Mouse (Mus musculus) embryonic facial prominence, embryonic 11.5 days (tissue): ENCODE measurements around the gene Cd300lg. TPM values are rescaled to one million over a fixed set of nuclear protein-coding genes. Genes with fewer than 3 reads are reported as not detected.

Experiments
- ATAC-seq: fragments of 200-750 bp; cut with Nextera tagmentation; replicated peaks from 2 replicates; pipeline ENCODE4 v1.8.0; 2017; ENCODE audit warnings: low read depth; ENCODE audit not compliant: insufficient number of reproducible peaks, low FRiP score, low TSS enrichment
- DNase-seq: peaks from one replicate; pipeline ENCODE4 v3.0.0-alpha.2; 2015; ENCODE audit warnings: low spot score
- H3K27ac ChIP-seq: fragments of 300-500 bp; sonication (generic); replicated peaks from 2 replicates; pipeline ENCODE4 v1.5.1; 2014; ENCODE audit warnings: mild to moderate bottlenecking, low read depth, low read length, control low read depth
- H3K27me3 ChIP-seq: fragments of 300-500 bp; sonication (generic); 2 replicates; pipeline ENCODE4 v1.6.1; 2014; ENCODE audit warnings: mild to moderate bottlenecking, low read length, moderate library complexity, mixed read lengths; ENCODE audit not compliant: control insufficient read depth, insufficient read depth
- H3K36me3 ChIP-seq: fragments of 300-500 bp; sonication (generic); replicated peaks from 2 replicates; pipeline ENCODE4 v1.6.1; 2014; ENCODE audit warnings: low read depth, mild to moderate bottlenecking, low read length, moderate library complexity, mixed read lengths; ENCODE audit not compliant: control insufficient read depth, insufficient read depth
- H3K4me1 ChIP-seq: fragments of 300-500 bp; sonication (generic); 2 replicates; pipeline ENCODE4 v1.6.1; 2014; ENCODE audit warnings: low read length, mixed read lengths; ENCODE audit not compliant: control insufficient read depth, insufficient read depth
- H3K4me2 ChIP-seq: fragments of 300-500 bp; sonication (generic); 2 replicates; pipeline ENCODE4 v1.6.1; 2014; ENCODE audit warnings: low read depth, mild to moderate bottlenecking, control low read depth, low read length, moderate library complexity
- H3K4me3 ChIP-seq: fragments of 300-500 bp; sonication (generic); 2 replicates; pipeline ENCODE4 v1.5.1; 2014; ENCODE audit warnings: low read depth, low read length, control low read depth
- H3K9ac ChIP-seq: fragments of 300-500 bp; sonication (generic); replicated peaks from 2 replicates; pipeline ENCODE4 v1.6.1; 2014; ENCODE audit warnings: mild to moderate bottlenecking, control low read depth, low read length
- H3K9me3 ChIP-seq: fragments of 300-500 bp; sonication (generic); replicated peaks from 2 replicates; pipeline ENCODE4 v1.6.1; 2016; ENCODE audit warnings: mild to moderate bottlenecking, low read length, inconsistent platforms, mixed read lengths; ENCODE audit not compliant: control insufficient read depth
- WGBS: fragments of 180-500 bp; shearing (Covaris S2); extraction: QIAGEN DNeasy Blood & Tissue Kit; methylation state at CpG from one replicate; pipeline ENCODE4 v1.1.7; 2014; 5-methylcytosine and 5-hydroxymethylcytosine counted together
- polyA plus RNA-seq: library from polyadenylated mRNA; unstranded; fragments of >200 nt; fragmentation: Nextera tagmentation; extraction: Ambion mirVana; gene quantifications from 2 replicates; pipeline ENCODE4 v1.2.1, GENCODE M21; 2014

The Cd300lg gene
- polyA plus RNA-seq, 1 experiment from 2014 or later, result 0.17 TPM

DNA sequence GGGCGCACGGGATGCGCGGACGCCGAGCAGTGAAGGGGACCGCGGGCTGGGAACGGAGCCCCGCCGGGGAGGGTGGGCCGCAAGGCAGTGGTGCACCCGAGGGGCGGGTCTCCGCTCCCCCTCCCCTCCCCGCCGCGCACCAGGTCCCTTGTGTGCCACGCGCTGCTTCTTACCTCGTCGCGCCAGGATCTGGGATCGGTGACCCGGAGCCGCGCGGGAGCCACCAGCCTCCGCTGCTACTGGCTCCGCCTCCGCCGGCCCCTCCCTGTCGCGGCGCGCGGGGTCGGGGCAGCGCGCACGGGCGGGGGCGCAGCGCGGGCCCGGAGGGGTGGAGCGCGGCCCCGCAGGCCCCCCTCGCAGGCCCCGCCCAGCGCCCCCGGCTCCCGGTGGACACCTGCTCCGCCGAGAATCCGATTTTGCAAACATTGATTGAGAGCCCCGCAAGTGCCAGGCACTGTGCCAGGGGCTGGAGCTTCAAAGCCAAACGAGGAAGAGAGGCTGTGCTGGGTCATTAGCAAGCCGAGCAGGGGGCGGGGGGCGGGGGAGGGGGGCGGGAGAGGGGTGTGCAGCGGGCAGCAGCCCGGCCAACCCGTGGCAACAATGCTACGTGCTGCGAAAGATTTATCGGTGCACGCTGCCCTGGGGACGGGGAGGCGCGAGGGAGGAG is 14.5 kb upstream of the Cd300lg start:
- DNase-seq (peak; percentile 80), ATAC-seq (peak; percentile 79)
- peak overlapping the region; percentile 65 for H3K27ac ChIP-seq
- H3K36me3 ChIP-seq, result no peaks in the 10 kb centered on the region
- 1% methylated on average over 52 of the region's 73 CpGs for WGBS
- H3K27me3 ChIP-seq, result no peaks in the 10 kb centered on the region; the same call in 1 of the 2 replicates
- no peaks in the 10 kb centered on the region for H3K9me3 ChIP-seq
- peak overlapping the region; percentile 93 for H3K4me2 ChIP-seq
- H3K4me1 ChIP-seq, result no peaks in the 10 kb centered on the region
- H3K9ac ChIP-seq, result peak overlapping the region; percentile 73
- H3K4me3 ChIP-seq, result peak overlapping the region; percentile 70

DNA sequence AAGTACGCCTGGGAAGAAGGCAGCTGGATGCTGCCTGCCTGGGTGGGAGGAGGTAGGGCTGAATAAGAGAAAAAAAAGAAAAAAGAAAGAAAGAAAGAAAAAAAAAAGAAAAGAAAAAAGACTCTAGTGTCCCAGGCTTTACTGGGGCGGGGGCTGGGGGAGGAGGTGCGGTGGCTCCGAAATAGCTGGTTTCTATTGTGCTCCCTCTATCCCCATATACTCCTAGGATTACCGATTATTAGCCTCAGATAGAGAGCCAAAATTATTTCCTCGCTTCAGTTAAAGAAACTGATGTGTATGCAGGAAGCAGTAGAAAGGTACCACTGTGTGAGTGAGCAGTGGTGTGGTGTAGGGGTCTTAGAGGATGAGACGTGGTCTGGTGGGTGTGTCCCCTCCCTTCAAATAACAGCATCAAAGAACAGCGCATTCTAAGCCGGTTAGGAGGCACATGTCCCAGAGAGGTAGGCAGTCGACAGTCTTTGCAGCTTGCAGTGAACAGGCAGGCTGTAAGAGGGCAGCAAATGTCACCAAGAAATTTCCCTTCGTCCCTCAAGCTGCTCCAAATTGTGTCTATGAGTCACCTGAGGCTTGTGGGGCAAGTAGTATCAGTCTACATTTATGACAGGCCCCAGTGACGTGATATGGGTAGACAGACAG is 13.8 kb upstream of the Cd300lg start:
- no peak for ATAC-seq
- DNase-seq, result no peak
- Histone ChIP-seq H3K9ac (peak overlapping the region; percentile 28), H3K4me3 (peak overlapping the region; percentile 70), H3K4me1 (no peaks in the 10 kb centered on the region), H3K27ac (no peak overlapping the region), H3K27me3 (no peaks in the 10 kb centered on the region; the same call in 1 of the 2 replicates), H3K4me2 (peak overlapping the region; percentile 93), H3K9me3 (no peaks in the 10 kb centered on the region), H3K36me3 (no peaks in the 10 kb centered on the region)
- 6% methylated on average over 12 of the region's 12 CpGs for WGBS

DNA sequence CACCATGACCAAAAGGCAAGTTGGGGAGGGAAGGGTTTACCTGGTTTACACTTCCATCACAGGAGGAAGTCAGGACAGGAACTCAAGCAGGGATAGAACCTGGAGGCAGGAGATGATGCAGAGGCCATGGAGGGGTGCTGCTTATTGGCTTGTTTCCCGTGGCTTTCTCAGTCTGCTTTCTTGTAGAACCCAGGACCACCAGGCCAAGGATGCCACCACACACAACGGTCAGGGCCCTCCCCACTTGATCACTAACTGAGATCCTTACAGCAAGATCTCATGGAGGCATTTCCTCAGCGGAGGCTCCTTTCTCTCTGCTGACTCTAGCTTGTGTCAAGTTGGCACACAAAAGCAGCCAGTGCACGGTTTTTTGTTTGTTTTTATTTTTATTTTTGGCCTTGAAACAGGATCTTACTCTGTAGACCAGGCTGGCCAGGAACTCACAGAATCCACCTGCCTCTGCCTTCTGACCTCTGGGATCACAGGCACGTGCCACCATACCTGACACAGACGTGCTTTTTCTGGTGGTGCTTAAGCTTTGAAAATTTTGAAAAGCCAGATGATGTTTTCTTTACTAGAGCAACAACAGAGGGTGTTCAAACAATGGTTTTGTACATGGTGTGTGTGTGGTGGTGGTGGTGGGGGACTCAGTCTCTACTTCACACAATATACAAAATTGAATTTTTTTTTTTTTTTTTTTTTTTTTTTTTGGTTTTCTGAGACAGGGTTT is 13.1 kb upstream of the Cd300lg start, which contains the start of gene Mpp3:
Gene Mpp3, minus strand, starts transcription at position 375 of the 730 bp plus-strand sequence.
- 68% methylated on average over 6 of the region's 6 CpGs for WGBS
- no peak for ATAC-seq
- H3K27me3 ChIP-seq, result no peaks in the 10 kb centered on the region; the same call in 1 of the 2 replicates

DNA sequence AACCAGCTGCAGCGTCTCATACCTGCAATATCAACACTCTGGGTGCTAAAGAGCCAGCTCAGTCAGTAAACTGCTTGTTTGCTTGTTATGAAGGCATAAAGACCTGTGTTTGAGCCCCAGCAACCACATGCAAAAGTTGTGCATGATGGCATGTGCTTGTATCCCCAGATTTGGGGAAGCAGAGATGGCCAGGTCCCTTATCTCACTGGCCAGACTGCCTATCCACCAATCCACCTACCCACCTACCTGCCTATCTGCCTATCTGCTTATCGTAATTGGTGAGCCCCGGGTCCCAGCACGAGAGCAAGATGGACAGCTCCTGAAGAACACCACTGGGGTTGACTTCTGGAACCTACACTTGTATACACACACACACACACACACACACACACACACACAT is 12.0 kb upstream of the Cd300lg start:
- Histone ChIP-seq H3K4me3 (no peak overlapping the region), H3K27ac (no peak overlapping the region), H3K27me3 (no peaks in the 10 kb centered on the region; the same call in 1 of the 2 replicates), H3K4me1 (no peaks in the 10 kb centered on the region), H3K4me2 (no peak overlapping the region), H3K36me3 (no peaks in the 10 kb centered on the region), H3K9me3 (no peaks in the 10 kb centered on the region), H3K9ac (no peak overlapping the region)
- ATAC-seq, result no peak
- WGBS, result 87% methylated on average over 4 of the region's 4 CpGs
- no peak for DNase-seq

More for the DNA sequence above, 13.1 kb upstream of the Cd300lg start, which contains the start of gene Mpp3:
- H3K9ac ChIP-seq, result peak within 1 kb of the TSS; percentile 28
- H3K4me2 ChIP-seq, result peak within 1 kb of the TSS; percentile 93
- peak within 1 kb of the TSS; percentile 70 for H3K4me3 ChIP-seq
- no peaks in the 10 kb centered on the region for H3K4me1 ChIP-seq
- H3K36me3 ChIP-seq, result no peaks in the 10 kb centered on the region
- DNase-seq, result no peak
- H3K27ac ChIP-seq, result no peak within 1 kb of the TSS
- no peaks in the 10 kb centered on the region for H3K9me3 ChIP-seq

DNA sequence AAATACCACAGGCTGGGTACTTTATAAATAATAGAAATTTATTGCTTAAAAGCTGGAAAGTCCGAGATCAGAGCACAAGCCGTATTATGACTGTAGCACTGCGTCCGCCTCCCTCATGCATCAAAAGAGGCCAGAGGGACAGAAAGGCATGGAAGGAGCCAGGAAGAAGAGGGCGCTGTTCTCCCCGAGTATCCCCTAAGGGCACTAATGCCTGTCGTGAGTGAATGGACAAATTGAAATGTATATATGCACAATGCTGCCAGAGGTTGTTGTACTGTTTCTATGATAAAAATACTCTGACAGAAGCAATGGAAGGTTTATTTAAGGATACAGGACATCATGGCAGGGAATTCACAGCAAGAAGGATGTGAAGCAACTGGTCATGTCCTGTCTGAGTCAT is 11.3 kb upstream of the Cd300lg start:
- no peaks in the 10 kb centered on the region for H3K9me3 ChIP-seq
- no peak overlapping the region for H3K27ac ChIP-seq
- H3K4me2 ChIP-seq, result no peak overlapping the region
- H3K36me3 ChIP-seq, result no peaks in the 10 kb centered on the region
- no peaks in the 10 kb centered on the region; the same call in 1 of the 2 replicates for H3K27me3 ChIP-seq
- H3K9ac ChIP-seq, result no peak overlapping the region
- H3K4me3 ChIP-seq, result no peak overlapping the region
- DNase-seq (no peak), ATAC-seq (no peak)
- no peaks in the 10 kb centered on the region for H3K4me1 ChIP-seq
- WGBS, result 35% methylated on average over 7 of the region's 7 CpGs

DNA sequence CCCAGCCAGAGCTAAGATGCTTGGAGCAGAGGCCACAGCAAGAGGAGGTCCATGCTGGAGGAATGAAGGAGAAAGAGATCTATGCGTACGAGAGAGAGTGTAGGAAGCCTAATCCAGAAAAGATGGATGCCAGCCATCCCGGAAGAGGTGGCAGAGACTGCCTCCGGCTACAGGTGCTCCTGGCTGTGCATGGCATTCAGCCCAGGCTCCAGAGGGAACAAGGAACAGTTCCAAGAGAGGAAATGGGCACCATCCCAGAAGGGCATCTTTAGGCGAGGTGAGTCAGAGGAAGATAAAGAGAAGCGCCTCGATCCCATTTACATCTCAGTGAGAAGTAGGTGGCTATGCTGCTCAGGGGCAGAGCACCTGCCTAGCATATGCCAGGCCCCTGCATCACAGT is 10.2 kb upstream of the Cd300lg start:
- no peak for ATAC-seq
- Histone ChIP-seq H3K4me2 (no peak overlapping the region), H3K36me3 (no peaks in the 10 kb centered on the region), H3K27ac (no peak overlapping the region), H3K9ac (no peak overlapping the region), H3K4me3 (no peak overlapping the region), H3K9me3 (no peaks in the 10 kb centered on the region), H3K27me3 (no peaks in the 10 kb centered on the region; the same call in 1 of the 2 replicates), H3K4me1 (no peaks in the 10 kb centered on the region)
- DNase-seq, result no peak
- 86% methylated on average over 7 of the region's 7 CpGs for WGBS

DNA sequence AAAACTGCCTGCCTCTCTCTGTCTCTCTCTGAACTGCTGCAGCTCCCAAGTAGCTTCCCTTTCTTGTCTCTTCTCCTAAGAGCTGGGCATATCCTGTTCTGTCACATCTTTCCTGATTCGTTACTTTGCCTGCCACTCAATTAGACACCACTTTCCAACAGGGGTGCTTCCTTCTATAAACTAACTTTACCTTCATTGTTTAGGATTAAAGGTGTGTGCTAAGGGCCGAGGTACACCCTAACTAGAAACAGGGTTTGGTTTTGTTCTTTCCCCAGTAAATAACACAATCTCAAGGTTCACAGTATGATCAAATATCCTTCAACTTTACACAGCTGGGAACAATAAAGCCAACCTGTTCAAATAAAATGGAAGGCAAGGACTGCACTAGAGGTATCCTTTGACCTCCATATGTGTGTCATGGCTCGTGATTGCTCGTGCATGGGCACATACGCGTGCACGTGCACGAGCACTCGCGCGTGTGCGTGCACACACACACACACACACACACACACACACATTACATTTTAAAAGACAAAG is 8.2 kb upstream of the Cd300lg start:
- ATAC-seq (no peak), DNase-seq (no peak)
- H3K4me1 ChIP-seq, result no peaks in the 10 kb centered on the region
- no peaks in the 10 kb centered on the region for H3K27me3 ChIP-seq
- no peak overlapping the region for H3K4me2 ChIP-seq
- no peak overlapping the region for H3K9ac ChIP-seq
- no peaks in the 10 kb centered on the region for H3K9me3 ChIP-seq
- H3K36me3 ChIP-seq, result no peaks in the 10 kb centered on the region
- H3K4me3 ChIP-seq, result no peak overlapping the region
- H3K27ac ChIP-seq, result no peak overlapping the region
- 83% methylated on average over 12 of the region's 12 CpGs for WGBS
